Mouse (Mus musculus) A20 (cell line): ENCODE results near the gene Ntn1.

Experiments
- DNase-seq: peaks from one replicate; pipeline ENCODE4 v3.0.0-alpha.2; 2011; ENCODE audit warnings: low read depth, low spot score

Ntn1 gene

DNA sequence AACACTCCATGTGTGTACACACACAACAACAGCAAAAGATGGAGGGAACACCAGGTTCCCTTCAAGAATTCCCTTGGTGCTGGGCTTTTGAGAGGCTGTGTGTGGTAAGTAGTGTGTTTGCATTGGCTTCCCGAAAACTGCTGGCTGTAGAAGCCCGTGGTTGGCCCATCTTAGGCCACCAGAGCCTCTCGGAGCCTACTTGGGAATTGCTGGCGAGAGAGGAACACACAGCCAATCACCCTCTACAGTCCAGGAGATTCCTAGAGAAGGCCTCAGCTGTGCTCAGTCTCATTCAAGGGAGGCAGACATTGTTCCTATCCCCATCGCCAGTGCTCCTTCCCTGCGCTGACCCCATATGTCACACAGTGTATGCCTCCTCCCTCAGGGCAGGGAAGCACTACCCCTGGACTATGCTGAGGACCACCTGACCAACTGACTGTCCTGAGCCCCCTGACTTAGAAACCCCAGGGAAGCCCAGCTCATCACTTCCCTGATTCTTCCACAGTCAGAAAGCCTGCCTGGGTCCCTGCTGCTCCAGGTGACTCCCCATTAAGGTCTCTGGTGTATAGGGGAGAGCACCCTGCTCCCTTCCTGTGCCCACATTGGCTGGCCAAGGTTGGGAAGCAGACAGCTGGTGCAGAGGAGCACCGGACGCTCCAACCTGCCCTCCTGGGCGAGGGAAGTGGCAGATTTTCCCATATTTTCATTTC, 186.0 kb downstream of the Ntn1 start:
- no peak for DNase-seq

DNA sequence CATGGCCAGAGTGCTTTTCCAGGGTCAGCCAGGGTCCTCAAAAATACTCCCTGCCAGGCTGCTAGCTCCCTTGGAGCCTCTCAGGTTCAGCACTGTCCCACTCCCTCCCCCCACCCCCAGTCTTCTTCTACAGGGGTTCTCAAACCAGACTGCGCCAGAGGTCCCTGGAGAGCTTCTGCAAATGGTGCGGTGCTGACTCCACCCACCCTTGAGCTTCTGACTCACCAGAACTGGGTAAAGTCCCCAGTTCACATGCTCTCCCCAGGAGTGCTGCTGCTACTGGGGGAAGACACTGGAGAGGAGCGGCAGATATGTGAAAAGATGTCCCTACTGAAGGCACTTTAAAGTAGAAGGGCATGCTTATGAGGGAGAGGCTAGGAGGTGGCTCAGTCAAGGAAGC, 186.7 kb downstream of the Ntn1 start:
- peak; percentile 77 for DNase-seq

DNA sequence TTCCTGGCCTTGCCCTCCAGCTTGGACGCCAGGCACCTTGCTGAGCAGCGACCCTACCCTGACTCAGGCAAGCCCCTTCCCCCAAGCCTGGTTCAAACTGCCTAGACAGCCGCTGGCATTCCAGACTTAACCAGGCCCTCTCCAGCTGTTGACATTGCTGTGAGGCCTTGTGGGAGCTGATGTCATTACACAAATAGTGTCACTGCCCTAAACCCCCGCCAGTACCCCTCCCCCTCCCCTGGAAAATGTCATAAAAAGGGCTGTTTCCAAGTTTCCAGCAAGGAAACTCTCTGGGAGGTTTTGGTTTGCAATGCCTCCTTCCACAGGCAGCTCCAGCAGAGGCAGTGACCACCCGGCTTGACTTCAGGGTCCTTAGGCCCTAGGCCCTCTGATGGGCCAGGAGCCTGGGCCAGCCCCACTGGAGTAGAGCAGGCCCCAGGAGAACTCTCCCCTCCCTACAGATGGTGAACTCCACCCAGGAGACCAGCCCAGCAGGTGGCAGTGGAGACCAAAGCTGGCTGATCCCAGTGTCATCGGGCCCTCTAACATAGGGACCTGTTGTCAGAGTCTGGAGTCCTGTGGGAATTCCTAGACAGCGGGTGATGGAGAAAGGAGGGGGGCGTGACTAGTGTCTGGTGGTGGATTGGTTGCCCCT, 188.6 kb downstream of the Ntn1 start:
- DNase-seq, result no peak

DNA sequence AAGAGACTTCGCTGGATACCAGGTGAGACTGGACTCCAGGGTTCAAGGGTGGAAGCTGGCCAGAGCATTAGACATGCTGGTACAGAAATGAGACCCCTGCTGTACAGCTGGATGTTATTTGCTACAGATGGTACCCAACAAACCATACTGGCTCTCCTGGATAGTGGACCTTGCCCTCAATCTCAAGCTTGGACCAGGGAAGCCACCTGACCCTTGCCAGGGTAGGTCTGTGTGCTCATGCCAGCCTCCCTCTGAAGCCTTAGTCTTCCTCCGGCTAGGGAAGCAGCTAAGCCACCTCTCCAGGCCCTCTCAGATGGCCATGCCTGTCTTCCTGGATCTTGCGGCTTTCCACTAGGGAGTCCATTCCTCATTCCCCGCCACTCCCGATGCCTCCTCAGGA, 189.9 kb downstream of the Ntn1 start:
- no peak for DNase-seq

DNA sequence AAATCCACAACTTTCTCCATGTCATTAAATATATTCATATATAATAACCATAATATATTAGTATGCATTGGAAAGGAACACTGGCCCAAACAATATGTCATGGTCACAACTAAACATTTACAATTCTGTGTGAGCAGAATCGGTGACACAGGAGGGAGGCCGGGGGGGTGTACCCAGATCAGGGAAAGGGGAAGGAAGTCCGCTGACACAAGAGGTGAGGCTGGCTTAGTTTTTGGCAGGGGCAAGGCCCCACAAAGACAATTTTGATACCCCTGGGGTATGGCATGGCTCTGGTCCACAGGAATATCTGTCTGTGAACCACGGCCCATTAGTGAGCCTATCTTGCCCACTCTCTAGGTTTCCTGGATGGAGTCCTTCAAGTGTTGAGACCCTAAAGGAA, 191.1 kb downstream of the Ntn1 start:
- no peak for DNase-seq

DNA sequence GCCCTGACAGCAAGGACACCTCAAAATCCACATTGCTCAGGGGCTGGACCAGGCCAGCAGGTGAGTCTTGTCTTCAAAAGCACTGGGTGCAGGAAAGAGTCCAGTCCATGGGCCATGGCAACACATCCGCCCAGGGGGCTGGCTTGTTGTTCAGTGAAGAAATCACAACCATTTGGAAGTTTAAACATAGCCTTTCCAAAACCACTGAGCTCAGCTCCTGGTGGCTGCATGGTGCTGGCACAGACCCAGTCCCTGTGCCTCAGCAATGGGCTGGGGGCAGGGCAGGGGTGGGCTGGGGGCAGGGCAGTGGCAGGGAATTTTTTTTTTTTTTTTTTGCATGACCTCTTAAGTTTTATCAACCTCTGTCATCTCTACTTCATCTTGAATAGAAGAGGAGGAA, 192.0 kb downstream of the Ntn1 start:
- no peak for DNase-seq

DNA sequence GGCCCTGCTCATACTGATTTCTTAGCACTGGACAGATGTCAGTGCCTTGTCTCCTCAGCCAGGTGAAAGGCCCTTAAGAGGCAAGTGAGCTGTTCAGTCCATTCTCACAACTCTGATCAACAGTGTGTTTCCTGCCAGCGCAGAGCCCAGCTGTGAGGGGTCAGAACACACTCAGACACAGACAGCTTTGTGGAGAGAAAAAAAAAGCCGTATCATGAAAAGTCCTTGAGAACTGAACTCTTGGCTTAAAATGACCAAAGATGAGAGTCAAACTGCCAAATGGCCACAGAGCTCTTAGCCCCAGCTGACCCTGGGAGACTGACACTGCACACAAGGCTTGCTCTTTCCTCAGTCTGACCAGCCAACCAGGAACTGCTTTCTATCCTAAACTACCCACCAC, 192.6 kb downstream of the Ntn1 start:
- DNase-seq, result no peak

DNA sequence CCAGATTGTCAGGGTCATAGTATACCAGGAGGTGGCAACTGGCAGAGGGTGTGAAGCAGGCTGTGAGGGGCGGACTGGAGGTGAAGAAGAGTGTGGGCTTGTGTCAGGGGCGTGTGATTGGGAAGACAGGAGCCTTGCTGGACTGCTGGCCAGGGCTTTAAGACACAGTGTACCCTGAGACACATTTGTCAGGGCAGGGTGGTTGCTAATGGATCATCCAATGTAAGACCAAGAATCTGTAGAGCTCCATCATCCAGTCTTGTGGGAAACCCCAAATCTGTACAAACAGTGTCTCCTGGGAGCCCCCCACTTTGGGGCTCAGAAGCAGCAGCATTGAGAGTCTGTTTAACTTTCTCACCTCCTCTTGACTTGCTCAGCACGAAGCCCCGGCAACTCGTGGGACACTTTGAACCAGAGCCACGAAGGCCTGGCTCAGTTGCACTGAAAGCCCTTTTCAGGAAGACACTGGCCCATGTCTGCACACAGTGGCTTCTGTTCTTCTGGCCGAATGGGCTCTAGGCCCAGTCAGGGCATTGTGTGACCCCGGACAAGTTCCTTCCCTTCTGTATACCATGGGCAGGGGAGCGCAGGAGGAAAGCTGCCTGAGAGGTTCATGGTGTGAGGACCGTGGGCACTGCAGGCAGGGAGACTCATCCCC, 194.9 kb downstream of the Ntn1 start:
- DNase-seq, result no peak

DNA sequence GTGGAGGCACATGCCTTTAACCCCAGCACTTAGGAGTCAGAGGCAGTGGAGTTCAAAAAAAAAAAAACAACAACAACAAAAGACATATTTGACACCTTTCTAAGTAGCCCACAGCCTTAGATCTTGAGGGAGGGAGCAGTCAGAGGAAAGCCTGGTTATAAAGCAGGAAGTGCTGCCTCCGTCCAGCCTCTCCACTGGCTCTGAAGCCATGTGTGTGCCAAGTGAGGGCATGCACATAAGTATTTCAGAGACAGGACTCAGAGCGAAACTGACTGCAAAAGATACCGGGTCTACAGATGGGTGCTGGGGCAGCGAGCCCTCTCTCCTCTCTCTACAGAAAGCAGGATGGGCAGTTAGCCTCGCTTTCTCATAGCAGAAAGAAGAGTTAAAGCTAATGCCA, 196.2 kb downstream of the Ntn1 start:
- peak; percentile 52 for DNase-seq

DNA sequence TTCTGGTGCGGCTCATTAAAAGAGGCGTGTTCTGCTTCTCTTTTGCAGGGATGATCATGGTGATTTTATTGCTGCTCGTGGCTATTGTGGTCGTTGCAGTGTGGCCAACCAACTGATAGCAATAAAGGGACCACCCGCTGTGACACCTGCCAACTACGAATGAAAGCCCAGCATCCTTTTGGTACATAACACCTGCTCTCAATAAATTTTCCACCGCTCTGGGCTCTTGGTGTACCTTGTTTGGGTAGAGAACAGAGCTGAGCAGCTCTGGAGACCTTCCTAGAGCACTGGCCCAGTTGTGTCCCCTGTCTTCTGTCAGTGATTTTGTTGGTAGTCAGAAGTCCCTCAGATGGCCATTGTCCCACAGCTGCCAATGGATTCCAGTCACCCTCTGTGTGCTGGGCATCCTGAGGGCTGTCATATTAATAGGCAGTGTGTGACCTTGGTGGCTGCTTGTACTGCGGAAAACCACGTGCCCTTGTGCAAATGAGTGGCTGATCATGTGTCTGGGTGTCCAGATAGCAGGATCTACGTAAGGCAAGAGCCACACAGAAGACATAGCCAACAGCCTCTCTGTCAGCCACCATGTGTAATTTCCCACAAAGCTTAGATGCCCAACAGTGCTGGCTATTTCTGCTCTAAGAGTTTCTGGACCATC, 196.8 kb downstream of the Ntn1 start:
- DNase-seq, result peak; percentile 77

DNA sequence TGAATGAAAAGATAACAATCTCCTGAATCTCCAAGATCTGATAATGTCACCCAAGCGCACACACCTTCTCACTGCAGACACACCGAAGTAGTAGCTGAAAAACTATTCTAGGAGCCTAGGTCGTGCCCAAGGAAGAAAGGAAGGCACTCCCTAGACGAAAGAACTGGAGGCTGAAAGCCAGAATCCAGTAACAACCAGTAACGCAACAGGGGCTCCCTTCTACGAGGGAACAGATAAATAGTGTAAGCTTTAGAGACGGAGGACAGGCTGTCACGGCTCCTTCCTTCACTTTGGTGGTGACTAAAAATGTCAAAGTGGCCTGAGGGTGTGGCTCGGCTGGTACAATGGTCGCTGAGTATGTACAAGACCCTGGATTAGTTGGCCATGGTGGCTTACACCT, 198.1 kb downstream of the Ntn1 start:
- DNase-seq, result no peak

DNA sequence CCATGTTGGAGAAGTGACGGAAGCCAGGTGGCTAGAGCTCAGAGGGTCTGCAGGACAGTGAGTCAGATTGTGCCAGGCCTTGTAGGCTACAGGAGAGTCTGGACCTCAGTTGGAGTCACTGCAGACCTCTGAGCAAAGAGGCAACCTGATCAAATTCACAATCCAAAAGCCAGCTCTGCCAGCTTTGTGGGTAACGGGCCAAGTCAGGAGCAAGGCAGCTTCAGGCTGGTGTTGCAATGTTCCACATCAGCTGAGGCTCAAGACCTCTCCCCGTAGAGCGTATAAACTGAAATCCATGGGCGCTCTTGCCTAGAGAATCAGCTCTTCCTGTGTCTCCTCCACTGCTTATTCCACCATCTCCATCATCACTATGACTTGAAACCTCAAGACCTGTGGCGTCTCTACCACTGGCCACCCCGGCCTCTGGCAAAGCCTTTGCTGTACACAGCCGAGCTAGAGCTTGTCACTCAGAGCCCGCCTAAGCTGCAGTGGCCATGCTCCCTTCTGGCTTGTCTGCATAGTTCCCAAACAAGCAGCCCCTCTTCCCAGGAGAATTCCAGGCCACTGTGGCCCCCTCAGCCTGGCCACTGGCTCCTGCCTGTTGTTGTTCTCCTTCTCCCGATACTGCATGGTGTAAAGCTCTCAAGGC, 198.7 kb downstream of the Ntn1 start:
- DNase-seq, result no peak

DNA sequence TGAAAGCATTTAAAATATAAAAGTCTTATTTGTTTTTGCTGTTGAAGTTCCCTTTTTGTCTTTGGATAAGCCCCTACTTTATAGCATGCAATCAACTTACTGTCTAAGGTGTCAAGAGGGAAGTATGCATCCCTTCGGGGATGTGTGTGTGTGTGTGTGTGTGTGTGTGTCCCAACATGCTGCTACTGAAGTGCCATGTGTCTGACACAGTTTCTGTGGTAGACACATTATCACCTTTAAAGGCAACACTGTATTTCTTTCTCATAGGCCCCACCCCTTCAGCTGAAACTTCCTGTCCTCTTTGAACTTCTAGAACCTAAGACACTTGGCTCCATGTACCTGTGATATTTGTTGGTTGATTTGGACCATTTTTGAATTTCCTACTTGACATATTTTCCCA, 199.6 kb downstream of the Ntn1 start:
- DNase-seq, result peak; percentile 59

DNA sequence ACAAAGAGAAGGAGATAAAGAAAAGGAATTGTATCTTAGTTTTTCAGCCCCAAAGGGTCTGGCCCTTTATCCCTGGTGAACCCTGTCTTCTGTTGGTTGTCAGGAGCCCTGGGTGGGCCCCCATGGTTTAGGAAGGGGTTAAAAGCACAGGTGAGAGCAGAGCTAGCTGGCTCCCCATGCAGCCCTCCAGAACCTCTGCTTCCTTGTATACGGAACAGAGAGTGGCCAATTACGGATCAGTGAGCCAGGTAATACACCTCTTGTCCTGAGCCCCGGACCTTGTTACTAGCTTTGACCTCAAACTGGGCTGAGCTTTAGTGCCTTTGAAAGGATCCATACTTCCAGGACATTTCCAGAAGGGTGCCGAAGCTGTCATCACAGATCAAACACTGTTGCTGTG, 200.1 kb downstream of the Ntn1 start:
- no peak for DNase-seq

DNA sequence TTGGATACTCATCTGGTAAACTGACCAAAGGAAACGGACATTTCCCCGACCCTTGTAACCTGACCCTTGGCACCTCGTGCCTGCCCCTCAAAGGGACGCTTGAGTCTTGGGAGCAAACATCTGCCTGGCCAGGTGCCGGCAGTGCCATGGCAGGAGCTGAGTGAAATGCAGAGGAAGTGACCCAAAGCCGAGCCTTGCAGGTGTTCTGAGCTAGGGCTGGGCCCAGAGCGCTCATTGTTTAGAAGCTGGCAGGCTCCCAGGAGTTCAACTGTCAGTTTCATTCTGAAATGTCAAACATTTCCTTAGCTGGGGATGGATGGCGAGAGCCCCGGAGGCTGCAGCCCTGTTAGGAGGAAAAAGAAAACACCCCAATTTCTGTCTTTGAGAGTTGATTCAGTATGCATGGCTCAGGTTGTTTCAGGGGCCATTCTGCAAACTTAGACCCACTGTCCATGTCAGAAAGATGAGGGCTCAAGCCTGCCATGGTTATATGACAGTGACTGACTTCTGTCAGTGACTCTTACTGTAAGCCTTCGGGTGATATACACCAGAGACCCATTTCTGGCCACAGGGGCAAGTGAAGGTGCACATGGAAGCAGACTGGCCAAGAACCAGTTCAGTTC, 200.7 kb downstream of the Ntn1 start:
- peak; percentile 93 for DNase-seq

DNA sequence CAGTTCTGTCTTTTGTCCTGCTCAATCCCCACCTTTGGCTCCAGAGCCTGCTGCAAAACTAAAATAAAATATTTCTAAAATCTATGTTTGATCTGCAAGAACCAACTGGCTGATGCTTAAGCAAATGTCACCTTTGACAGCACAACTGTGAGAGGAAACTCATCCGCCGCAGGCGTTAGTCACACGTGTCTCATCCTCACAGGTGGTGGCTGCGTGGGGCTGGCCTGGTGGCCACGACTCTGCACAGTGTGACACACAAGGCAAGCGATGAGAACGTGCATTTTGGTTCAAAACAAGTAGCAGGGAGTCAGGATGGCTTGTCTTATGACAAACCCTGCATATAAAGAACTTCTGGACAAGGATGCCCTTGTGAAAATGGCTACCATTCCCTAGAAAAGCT, 201.5 kb downstream of the Ntn1 start:
- DNase-seq, result peak; percentile 70

DNA sequence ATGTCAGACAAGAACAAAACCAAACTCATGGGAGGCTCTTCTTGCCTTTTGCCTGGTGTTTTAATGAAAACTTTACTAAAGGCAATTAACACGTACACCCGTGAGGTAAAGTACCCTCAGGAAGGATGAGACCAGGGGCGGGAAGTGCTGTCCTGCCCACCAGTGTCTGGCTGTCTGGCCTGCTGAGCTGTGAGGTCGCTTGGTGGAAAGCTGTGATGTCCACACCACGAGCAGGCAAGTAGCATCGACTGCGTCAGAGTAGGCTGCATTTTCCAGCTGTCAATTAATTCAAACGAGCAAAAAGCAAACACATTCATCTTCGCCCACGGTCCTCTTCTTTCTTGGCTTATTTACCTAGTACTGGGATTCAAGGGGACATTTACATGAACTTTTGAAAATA, 201.9 kb downstream of the Ntn1 start:
- DNase-seq, result no peak

DNA sequence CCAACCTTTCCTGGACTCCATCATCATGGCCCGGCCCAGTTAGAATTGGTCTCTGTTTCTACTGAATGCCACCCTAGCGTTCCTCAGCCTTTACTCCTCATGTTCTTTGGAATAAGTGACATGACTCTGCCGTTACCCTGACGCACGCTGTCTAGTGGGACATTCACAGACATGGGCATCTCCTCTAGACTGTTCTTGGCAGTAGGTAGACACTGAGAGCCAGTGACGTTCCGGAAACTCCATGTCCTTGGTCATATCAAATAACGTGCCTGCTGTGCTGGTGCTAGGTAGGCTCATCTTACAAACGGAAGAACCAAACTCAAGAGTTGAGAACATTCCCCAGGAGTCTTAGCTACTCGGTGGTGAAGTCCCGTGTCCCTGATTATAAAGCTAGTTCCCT, 203.2 kb downstream of the Ntn1 start:
- DNase-seq, result no peak

DNA sequence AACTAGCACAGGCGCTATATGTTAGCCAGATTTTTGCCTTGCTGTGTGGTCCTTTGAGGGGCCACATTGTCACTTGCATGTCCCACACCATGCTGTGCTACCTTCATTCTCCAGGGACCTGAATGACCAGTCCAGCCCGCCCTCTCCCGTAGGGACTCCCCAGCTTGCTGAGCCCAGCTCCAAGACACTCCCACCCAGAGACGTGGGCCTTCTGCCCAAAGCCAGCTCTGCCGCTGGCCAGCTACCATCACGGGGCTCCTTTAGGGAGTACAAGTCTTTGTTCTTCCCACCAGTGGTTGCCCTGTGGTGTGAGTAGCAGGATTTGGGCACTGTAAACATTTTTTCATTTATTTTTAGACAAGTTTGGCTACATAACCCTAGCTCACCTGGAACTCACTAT, 204.1 kb downstream of the Ntn1 start:
- no peak for DNase-seq

DNA sequence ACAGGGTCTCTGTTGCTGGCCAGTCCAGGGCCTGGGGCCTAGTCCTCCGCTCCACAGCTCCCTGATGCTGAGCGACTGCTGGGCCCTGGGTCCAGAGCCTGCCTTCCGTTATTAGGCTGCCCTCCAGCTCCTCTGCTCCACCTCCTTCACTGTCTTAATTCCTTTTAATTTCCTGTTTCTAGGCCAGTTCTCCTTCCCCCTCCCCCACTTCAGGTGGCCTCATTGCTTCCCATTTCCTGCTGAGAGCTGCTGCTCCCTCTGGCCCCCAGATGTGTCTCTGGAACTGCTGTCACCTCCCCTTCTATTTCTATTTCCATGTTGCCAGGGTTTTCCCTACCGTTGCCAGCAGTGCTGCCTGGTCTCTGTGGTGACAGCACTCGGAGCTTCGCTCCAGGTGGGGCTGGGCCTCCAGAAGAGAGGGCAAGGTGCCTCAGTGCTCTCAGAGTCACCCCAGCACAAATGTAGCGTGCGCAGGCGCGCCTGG, 204.9 kb downstream of the Ntn1 start:
- DNase-seq, result no peak

DNA sequence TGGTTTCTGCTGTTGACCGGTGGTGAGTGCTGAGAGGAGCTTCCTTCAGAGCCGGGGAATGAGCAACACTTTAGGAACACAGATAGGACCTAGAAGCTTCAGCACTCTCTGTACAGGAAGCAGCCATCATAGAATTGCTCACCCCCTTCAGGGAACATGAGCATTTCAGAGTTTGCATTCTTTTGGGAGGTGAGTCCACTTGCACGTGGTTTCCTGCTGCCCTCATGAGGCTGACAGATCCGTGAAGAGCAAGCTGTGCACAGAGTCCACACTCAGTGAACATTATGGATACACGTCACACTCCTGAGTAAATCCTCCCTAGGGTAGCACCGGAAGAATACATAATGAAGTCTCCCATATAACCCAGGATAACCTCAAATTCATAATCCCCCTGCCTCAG, 205.5 kb downstream of the Ntn1 start:
- DNase-seq, result no peak

DNA sequence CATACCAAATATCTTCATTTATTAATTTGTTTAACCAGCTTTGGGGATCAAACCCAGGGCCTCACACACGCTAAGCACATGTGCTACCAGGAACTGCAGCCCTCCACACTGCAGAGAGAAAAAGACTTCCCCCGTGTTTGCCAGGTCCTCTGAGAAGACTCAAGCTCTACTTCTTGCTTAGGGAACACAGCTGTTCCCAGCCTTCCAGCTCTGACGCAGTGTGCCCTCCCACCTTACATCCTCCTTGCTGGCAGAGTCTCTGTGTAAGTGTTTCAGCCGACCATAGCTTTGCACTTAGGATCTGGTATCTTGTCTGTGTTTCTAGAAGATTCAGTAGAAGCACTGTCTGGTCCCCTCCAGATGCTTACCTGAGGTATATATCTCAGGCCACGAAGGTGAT, 209.8 kb downstream of the Ntn1 start:
- no peak for DNase-seq
